Mouse (Mus musculus) heart, postnatal 0 days (tissue): ENCODE measurements at regions not wholly inside any gene's neighbourhood (a gene's known extent, or its start where the extent isn't known, plus 50 kb on each side); places are given as distances from the start of the nearest gene placed in this dataset.

Experiments
- ATAC-seq: fragments of 200-750 bp; cut with Nextera tagmentation; 2 replicates; pipeline ENCODE4 v1.8.0; 2017; ENCODE audit warnings: low read depth, moderate number of reproducible peaks, moderate library complexity; ENCODE audit not compliant: insufficient read depth
- DNase-seq: peaks from one replicate; pipeline ENCODE4 v3.0.0-alpha.2; 2016; ENCODE audit warnings: low spot score
- H3K27ac ChIP-seq: fragments of 300-500 bp; sonication (generic); 2 replicates; pipeline ENCODE4 v1.5.1; 2014; ENCODE audit warnings: low read depth, mild to moderate bottlenecking
- H3K27me3 ChIP-seq: fragments of 300-500 bp; sonication (generic); 2 replicates; pipeline ENCODE4 v1.6.1; 2014; ENCODE audit warnings: low read length, mixed read lengths; ENCODE audit not compliant: control insufficient read depth, insufficient read depth
- H3K36me3 ChIP-seq: fragments of 300-500 bp; sonication (generic); replicated peaks from 2 replicates; pipeline ENCODE4 v1.6.1; 2014; ENCODE audit warnings: low read length, mixed read lengths; ENCODE audit not compliant: control insufficient read depth, insufficient read depth
- H3K4me1 ChIP-seq: fragments of 300-500 bp; sonication (generic); 2 replicates; pipeline ENCODE4 v1.6.1; 2014; ENCODE audit warnings: antibody characterized with exemption; ENCODE audit not compliant: control insufficient read depth, insufficient read depth
- H3K4me2 ChIP-seq: fragments of 300-500 bp; sonication (generic); 2 replicates; pipeline ENCODE4 v1.6.1; 2014; ENCODE audit warnings: low read depth, mild to moderate bottlenecking, low read length, moderate library complexity
- H3K4me3 ChIP-seq: fragments of 300-500 bp; sonication (generic); 2 replicates; pipeline ENCODE4 v1.5.1; 2014; ENCODE audit warnings: low read depth, low read length
- H3K9ac ChIP-seq: fragments of 300-500 bp; sonication (generic); replicated peaks from 2 replicates; pipeline ENCODE4 v1.6.1; 2014; ENCODE audit warnings: low read depth, low read length, mixed read lengths
- H3K9me3 ChIP-seq: fragments of 300-500 bp; sonication (generic); replicated peaks from 2 replicates; pipeline ENCODE4 v1.6.1; 2016; ENCODE audit warnings: low read length; ENCODE audit not compliant: control insufficient read depth
- CTCF ChIP-seq: IDR thresholded peaks from 2 replicates; pipeline ENCODE4 v1.5.1; 2016; ENCODE audit warnings: antibody characterized with exemption, control low read depth, low read depth
- EP300 ChIP-seq: IDR thresholded peaks from 2 replicates; pipeline ENCODE4 v1.6.1; 2016; ENCODE audit warnings: antibody characterized with exemption, low read depth
- WGBS: fragments of 180-500 bp; shearing (Covaris S2); extraction: QIAGEN DNeasy Blood & Tissue Kit; methylation state at CpG from one replicate; pipeline ENCODE4 v1.1.7; 2014; 5-methylcytosine and 5-hydroxymethylcytosine counted together

- DNase-seq, result no peak
- H3K4me1 ChIP-seq, result no peaks in the 10 kb centered on the region
- no peaks in the 10 kb centered on the region for H3K9me3 ChIP-seq
- H3K36me3 ChIP-seq, result no peaks in the 10 kb centered on the region
- no peak overlapping the region for H3K27ac ChIP-seq
- H3K27me3 ChIP-seq, result 0 out of 2 replicates have a peak, but pooled peaks cover 15% of the 10 kb centered on the region
- 19% methylated on average over 5 of the region's 5 CpGs for WGBS
- TF ChIP-seq EP300 (no peak), CTCF (no peak)
- H3K4me3 ChIP-seq, result no peak overlapping the region
- no peak overlapping the region for H3K9ac ChIP-seq
- no peak overlapping the region for H3K4me2 ChIP-seq
- no peak for ATAC-seq
Observed at GRCm38 (mm10) chr4:125199281-125199680, 71.6 kb upstream of the Zc3h12a start.

DNA sequence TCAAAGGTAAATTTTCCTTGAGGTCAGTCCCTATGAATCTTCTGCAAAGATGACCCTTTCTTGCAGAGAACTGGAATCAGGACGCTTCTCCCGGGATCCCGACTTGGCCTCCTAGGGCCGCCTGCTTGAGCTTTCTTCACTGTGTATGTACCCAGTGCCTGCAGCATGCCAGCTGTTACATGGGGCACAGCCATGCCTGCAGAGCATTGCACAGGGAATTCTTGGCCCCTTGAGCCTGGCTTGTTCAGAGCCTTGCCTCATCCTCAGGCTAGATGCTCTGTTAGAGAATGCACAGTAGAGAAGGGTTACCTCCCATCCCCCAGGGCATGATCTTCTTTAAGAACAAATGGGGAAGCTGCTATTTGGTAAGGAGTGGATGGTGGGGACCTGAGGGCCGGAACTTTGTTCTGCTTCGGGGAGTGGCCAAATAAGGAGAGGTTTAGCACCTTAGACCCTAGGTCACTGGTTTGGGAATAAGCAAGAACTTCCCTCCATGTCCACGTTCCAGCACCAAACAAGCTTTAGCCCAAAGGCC, 68.3 kb upstream of the Zc3h12a start:
- Histone ChIP-seq H3K36me3 (no peaks in the 10 kb centered on the region), H3K4me2 (no peak overlapping the region), H3K9me3 (no peaks in the 10 kb centered on the region), H3K4me3 (no peak overlapping the region), H3K9ac (no peak overlapping the region), H3K27ac (no peak overlapping the region), H3K4me1 (no peaks in the 10 kb centered on the region), H3K27me3 (peaks cover 25% of the 10 kb centered on the region)
- ATAC-seq (no peak), DNase-seq (no peak)
- WGBS, result 66% methylated on average over 7 of the region's 7 CpGs
- TF ChIP-seq CTCF (no peak), EP300 (no peak)

DNA sequence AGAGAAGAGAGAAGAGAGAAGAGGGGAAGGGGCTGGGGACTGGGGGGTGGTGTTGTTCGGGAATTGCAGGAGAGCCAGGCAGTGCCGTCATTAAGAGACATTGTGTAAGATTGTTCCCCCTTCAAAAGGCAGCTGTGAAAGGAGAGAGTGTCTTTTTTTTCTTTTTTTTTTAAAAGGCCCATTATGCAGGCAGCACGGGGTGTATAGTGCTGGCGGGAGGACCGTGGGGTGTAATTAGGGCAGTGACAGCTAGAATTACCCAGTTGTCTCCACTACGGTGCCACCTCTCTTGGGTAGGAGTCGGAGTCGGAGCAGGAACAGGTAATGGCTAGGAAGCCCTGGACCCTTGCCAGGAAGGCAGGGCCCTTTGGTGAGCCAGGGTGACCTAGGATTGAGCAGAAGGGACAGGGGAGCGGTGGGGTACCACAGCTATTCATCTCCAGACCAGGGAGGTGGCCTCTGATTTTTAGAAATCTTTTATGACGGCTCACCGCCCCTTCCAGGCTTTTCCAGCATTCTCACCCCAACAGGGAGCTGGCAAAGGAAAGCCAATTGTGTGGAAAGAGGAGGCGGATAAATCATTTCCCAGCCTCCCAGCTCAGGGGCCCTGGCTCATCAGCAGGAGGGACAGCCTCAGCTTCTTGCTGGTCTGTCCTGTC, 67.2 kb upstream of the Zc3h12a start:
- Histone ChIP-seq H3K9me3 (no peaks in the 10 kb centered on the region), H3K36me3 (no peaks in the 10 kb centered on the region), H3K4me1 (no peaks in the 10 kb centered on the region), H3K9ac (no peak overlapping the region), H3K4me2 (no peak overlapping the region), H3K27me3 (peaks cover 27% of the 10 kb centered on the region), H3K4me3 (no peak overlapping the region), H3K27ac (no peak overlapping the region)
- DNase-seq (no peak), ATAC-seq (no peak)
- TF ChIP-seq CTCF (no peak), EP300 (no peak)
- 34% methylated on average over 12 of the region's 12 CpGs for WGBS

GRCm38 (mm10) chr4:125194298-125194697, 66.7 kb upstream of the Zc3h12a start:
- H3K27me3 ChIP-seq, result peaks cover 27% of the 10 kb centered on the region
- ATAC-seq, result no peak
- TF ChIP-seq CTCF (no peak), EP300 (no peak)

DNA sequence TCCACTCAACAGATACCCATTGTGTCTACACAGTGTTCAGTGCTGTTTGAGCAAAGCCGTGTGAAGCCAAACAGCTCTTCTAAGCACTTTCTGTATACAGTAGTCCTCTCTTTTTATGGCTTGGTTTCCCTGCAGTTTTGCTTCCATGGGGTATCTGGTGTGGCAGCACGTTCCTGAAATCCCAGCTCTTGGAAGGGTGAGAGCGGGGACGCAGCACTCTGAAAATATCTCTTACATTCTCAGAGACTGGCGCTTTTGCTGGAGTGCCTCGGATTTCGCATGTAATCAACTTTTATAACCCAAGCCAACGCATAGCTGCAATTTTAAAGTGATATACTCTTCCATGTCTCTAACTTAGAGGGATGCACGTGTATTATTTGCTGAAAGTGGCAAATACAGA, 64.0 kb upstream of the Zc3h12a start:
- Histone ChIP-seq H3K9me3 (no peaks in the 10 kb centered on the region), H3K4me2 (no peak overlapping the region), H3K27ac (no peak overlapping the region), H3K27me3 (peaks cover 24% of the 10 kb centered on the region), H3K9ac (no peak overlapping the region), H3K4me3 (no peak overlapping the region), H3K4me1 (no peaks in the 10 kb centered on the region), H3K36me3 (no peaks in the 10 kb centered on the region)
- DNase-seq (no peak), ATAC-seq (no peak)
- TF ChIP-seq EP300 (no peak), CTCF (no peak)
- WGBS, result 64% methylated on average over 9 of the region's 9 CpGs

More at GRCm38 (mm10) chr4:125194298-125194697, 66.7 kb upstream of the Zc3h12a start:
- DNase-seq, result no peak
- 81% methylated on average over 12 of the region's 12 CpGs for WGBS
- no peaks in the 10 kb centered on the region for H3K36me3 ChIP-seq
- no peaks in the 10 kb centered on the region for H3K9me3 ChIP-seq
- H3K4me3 ChIP-seq, result no peak overlapping the region
- H3K9ac ChIP-seq, result no peak overlapping the region
- no peak overlapping the region for H3K4me2 ChIP-seq
- no peak overlapping the region for H3K27ac ChIP-seq
- no peaks in the 10 kb centered on the region for H3K4me1 ChIP-seq

DNA sequence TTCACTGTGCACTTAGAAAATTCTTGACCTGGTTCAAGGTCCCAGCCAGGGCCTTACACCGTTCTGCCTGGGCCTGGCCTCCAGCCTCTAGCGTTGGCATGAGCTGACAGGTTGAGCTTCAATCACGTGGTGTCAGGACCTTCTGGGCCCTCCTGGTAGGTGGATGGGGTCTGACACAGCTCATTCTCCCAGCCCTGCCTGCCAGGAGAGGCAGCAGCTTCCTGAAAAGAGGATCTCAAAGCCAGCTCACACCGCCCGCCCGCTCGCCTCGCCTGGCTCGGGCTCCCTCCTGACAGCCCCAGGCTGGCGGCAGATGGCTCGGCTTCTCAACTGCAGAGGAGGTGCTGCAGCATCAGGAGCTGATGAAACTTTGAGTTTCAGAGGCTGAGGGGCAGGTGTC, 63.4 kb upstream of the Zc3h12a start:
- DNase-seq (no peak), ATAC-seq (no peak)
- TF ChIP-seq CTCF, result no peak
- no peak for TF ChIP-seq EP300
- no peak overlapping the region for H3K4me3 ChIP-seq
- no peak overlapping the region for H3K27ac ChIP-seq
- no peaks in the 10 kb centered on the region for H3K36me3 ChIP-seq
- 12% methylated on average over 11 of the region's 11 CpGs for WGBS
- H3K9ac ChIP-seq, result no peak overlapping the region
- H3K9me3 ChIP-seq, result no peaks in the 10 kb centered on the region
- peaks cover 22% of the 10 kb centered on the region for H3K27me3 ChIP-seq
- H3K4me2 ChIP-seq, result no peak overlapping the region
- H3K4me1 ChIP-seq, result no peaks in the 10 kb centered on the region
